Mouse (Mus musculus) spleen, adult 2 months (tissue): ENCODE results near the gene Olfr1082. TPM values are rescaled to one million over a fixed set of nuclear protein-coding genes. Genes with fewer than 3 reads are reported as not detected.
"Not testable (repeated sequence)": the region's sequence is repeated elsewhere in the genome, so short reads cannot be mapped to it uniquely, and the experiment has no call there.

Experiments used
- DNase-seq, 2 experiments: peaks; one replicate each; pipeline versions ENCODE4 v3.0.0 to v3.0.0-alpha.2; 2012 to 2021; ENCODE audit warnings: low spot score in 2 of 2, low read depth in 1 of 2
- H3K27ac ChIP-seq: fragments of 200-500 bp; 2 replicates; pipeline ENCODE4 v1.5.1; 2012; ENCODE audit warnings: low read length, inconsistent platforms; ENCODE audit not compliant: insufficient read depth
- H3K27me3 ChIP-seq: fragments of 200-500 bp; 2 replicates; pipeline ENCODE4 v1.6.1; 2012; ENCODE audit warnings: mild to moderate bottlenecking, moderate library complexity, low read length, inconsistent platforms; ENCODE audit not compliant: control insufficient read depth, insufficient read depth
- H3K36me3 ChIP-seq: fragments of 200-500 bp; 2 replicates; pipeline ENCODE4 v1.6.1; 2012; ENCODE audit warnings: mild to moderate bottlenecking, low read length, inconsistent platforms; ENCODE audit not compliant: control insufficient read depth, insufficient read depth
- H3K4me1 ChIP-seq: fragments of 200-500 bp; 2 replicates; pipeline ENCODE4 v1.6.1; 2011; ENCODE audit warnings: inconsistent platforms; ENCODE audit not compliant: control insufficient read depth, insufficient read depth, insufficient read length
- H3K4me3 ChIP-seq: fragments of 200-500 bp; 2 replicates; pipeline ENCODE4 v1.5.1; 2011; ENCODE audit warnings: mild to moderate bottlenecking, inconsistent platforms; ENCODE audit not compliant: insufficient read depth, insufficient read length; ENCODE audit errors: extremely low read depth
- WGBS: fragments of 180-500 bp; shearing (Covaris S2); methylation state at CpG from one replicate; pipeline ENCODE4 v1.1.7; 2018; 5-methylcytosine and 5-hydroxymethylcytosine counted together
- polyA plus RNA-seq: library from polyadenylated mRNA; depleted of rRNA; stranded (reverse); fragments of >200 nt; gene quantifications from 2 replicates; pipeline ENCODE4 v1.2.3, GENCODE M21; 2012; rRNA removed

Olfr1082 gene
- polyA plus RNA-seq = not detected in 2 replicates

- H3K4me1 ChIP-seq, H3K27ac ChIP-seq, H3K4me3 ChIP-seq, H3K27me3 ChIP-seq, H3K36me3 ChIP-seq, DNase-seq: not testable (repeated sequence)
- 50% methylated on average over 1 of the region's 1 CpGs for whole genome bisulfite sequencing
These were observed at the start of gene Olfr1082 for GRCm38 (mm10) chr2:86598866-86599265. TSS of gene Olfr1082 (minus strand) at chr2:86598966.

DNA sequence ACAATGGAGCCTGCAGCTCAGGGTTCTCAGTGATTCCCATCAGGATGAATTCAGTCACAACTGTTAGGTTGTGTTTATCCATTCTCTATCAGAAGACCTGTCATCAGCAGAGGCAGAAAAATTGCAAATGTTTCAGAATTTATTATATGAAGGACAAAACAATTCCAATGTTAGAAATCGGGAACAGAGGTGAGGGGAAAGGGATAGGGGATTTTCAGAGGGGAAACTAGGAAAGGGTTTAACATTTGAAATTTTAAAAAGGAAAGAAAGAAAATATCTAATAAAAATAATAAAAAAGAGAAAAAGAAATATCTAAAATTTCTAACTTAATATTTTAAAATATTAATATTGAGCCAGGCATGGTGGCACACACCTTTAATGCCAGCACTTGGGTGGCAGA lies 40.9 kb upstream of the Olfr1082 start, which contains the start of gene Olfr1084:
Gene Olfr1084, minus strand, starts transcription at position 101 of the 400 bp plus-strand sequence.
- DNase-seq, H3K4me3 ChIP-seq, H3K4me1 ChIP-seq, H3K27me3 ChIP-seq, H3K36me3 ChIP-seq, H3K27ac ChIP-seq: not testable (repeated sequence)
- 82% methylated on average over 1 of the region's 1 CpGs for WGBS

DNA sequence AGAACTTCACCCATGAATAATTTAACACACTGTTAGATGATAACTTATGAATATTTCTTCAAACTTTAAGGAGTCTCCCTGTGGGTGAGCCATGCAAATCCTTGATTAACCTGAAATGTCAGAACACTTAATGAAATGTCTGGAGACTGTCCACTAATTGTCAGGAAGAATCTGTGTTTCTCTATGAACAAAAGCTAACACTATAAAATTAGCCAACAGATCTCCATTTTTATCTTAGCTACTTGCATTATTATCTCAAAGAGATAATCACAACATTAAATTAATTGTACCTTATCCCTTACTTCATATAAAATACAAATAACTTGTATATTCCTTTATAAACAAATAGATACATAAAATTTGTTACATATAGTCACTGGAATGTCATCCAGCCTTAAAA lies 40.6 kb downstream of the Olfr1082 start, which contains the start of gene Olfr1080:
Gene Olfr1080, minus strand, starts transcription at position 101 of the 400 bp plus-strand sequence.
- not testable (repeated sequence) for H3K4me3 ChIP-seq, H3K36me3 ChIP-seq, H3K4me1 ChIP-seq, H3K27ac ChIP-seq, DNase-seq, H3K27me3 ChIP-seq

Other genes with a start within 250 kb of the Olfr1082 start
- not detected in 2 replicates for gene Olfr1055, start 248.7 kb downstream of the Olfr1082 start, polyA plus RNA-seq
- gene Olfr1056, start 236.5 kb downstream of the Olfr1082 start, polyA plus RNA-seq = not detected in 2 replicates
- not detected in 2 replicates for gene Olfr1057, start 220.6 kb downstream of the Olfr1082 start, polyA plus RNA-seq
- not detected in 2 replicates for gene Olfr1058, start 210.4 kb downstream of the Olfr1082 start, polyA plus RNA-seq
- not detected in 2 replicates for gene Olfr1061, start 184.9 kb downstream of the Olfr1082 start, polyA plus RNA-seq
- gene Olfr1062, start 172.2 kb downstream of the Olfr1082 start, polyA plus RNA-seq = not detected in 2 replicates
- not detected in 2 replicates for gene Olfr1065, start 148.4 kb downstream of the Olfr1082 start, polyA plus RNA-seq
- not detected in 2 replicates for gene Olfr1066, start 142.7 kb downstream of the Olfr1082 start, polyA plus RNA-seq
- gene Olfr228, start 111.6 kb downstream of the Olfr1082 start, polyA plus RNA-seq = not detected in 2 replicates
- gene Olfr1076, start 90.5 kb downstream of the Olfr1082 start, polyA plus RNA-seq = not detected in 2 replicates
- gene Olfr1079, start 56.5 kb downstream of the Olfr1082 start, polyA plus RNA-seq = not detected in 2 replicates
- gene Olfr1080, start 40.7 kb downstream of the Olfr1082 start, polyA plus RNA-seq = not detected in 2 replicates
- not detected in 2 replicates for gene Olfr1084, start 40.8 kb upstream of the Olfr1082 start, polyA plus RNA-seq
- not detected in 2 replicates for gene Olfr1085, start 63.1 kb upstream of the Olfr1082 start, polyA plus RNA-seq
- gene Olfr1086, start 81.1 kb upstream of the Olfr1082 start, polyA plus RNA-seq = not detected in 2 replicates
- gene Olfr1087, start 99.4 kb upstream of the Olfr1082 start, polyA plus RNA-seq = not detected in 2 replicates
- gene Olfr1089, start 134.7 kb upstream of the Olfr1082 start, polyA plus RNA-seq = not detected in 2 replicates
- gene Olfr1090, start 160.0 kb upstream of the Olfr1082 start, polyA plus RNA-seq = not detected in 2 replicates
- gene Olfr1093, start 183.5 kb upstream of the Olfr1082 start, polyA plus RNA-seq = not detected in 2 replicates
- not detected in 2 replicates for gene Olfr141, start 211.1 kb upstream of the Olfr1082 start, polyA plus RNA-seq
- not detected in 2 replicates for gene Olfr1094, start 225.7 kb upstream of the Olfr1082 start, polyA plus RNA-seq